Mouse (Mus musculus) neural tube, embryonic 14.5 days (tissue): ENCODE data around the gene Pla2r1. TPM values are rescaled to one million over a fixed set of nuclear protein-coding genes. Genes with fewer than 3 reads are reported as not detected.

Source experiments
- ATAC-seq: fragments of 200-750 bp; cut with Nextera tagmentation; 2 replicates; pipeline ENCODE4 v1.8.0; 2017; ENCODE audit warnings: low read depth, mild to moderate bottlenecking, moderate TSS enrichment, moderate library complexity
- H3K27ac ChIP-seq: fragments of 300-500 bp; sonication (generic); 2 replicates; pipeline ENCODE4 v1.5.1; 2014; ENCODE audit warnings: low read depth, mild to moderate bottlenecking, control low read depth, low read length, moderate library complexity, mixed read lengths
- H3K27me3 ChIP-seq: fragments of 300-500 bp; sonication (generic); 2 replicates; pipeline ENCODE4 v1.6.1; 2014; ENCODE audit warnings: low read length; ENCODE audit not compliant: control insufficient read depth, insufficient read depth
- H3K36me3 ChIP-seq: fragments of 300-500 bp; sonication (generic); 2 replicates; pipeline ENCODE4 v1.6.1; 2014; ENCODE audit warnings: low read length, mixed read lengths; ENCODE audit not compliant: control insufficient read depth, insufficient read depth
- H3K4me1 ChIP-seq: fragments of 300-500 bp; sonication (generic); 2 replicates; pipeline ENCODE4 v1.6.1; 2014; ENCODE audit warnings: low read length; ENCODE audit not compliant: control insufficient read depth, insufficient read depth
- H3K4me2 ChIP-seq: fragments of 300-500 bp; sonication (generic); 2 replicates; pipeline ENCODE4 v1.6.1; 2014; ENCODE audit warnings: mild to moderate bottlenecking, low read depth, low read length, control low read depth
- H3K4me3 ChIP-seq: fragments of 300-500 bp; sonication (generic); 2 replicates; pipeline ENCODE4 v1.5.1; 2014; ENCODE audit warnings: low read depth, low read length, control low read depth, mixed read lengths
- H3K9ac ChIP-seq: fragments of 300-500 bp; sonication (generic); replicated peaks from 2 replicates; pipeline ENCODE4 v1.6.1; 2014; ENCODE audit warnings: low read depth, mild to moderate bottlenecking, control low read depth, low read length, mixed read lengths
- H3K9me3 ChIP-seq: fragments of 300-500 bp; sonication (generic); 2 replicates; pipeline ENCODE4 v1.6.1; 2016; ENCODE audit warnings: low read length; ENCODE audit not compliant: control insufficient read depth
- WGBS: fragments of 180-500 bp; shearing (Covaris S2); extraction: QIAGEN DNeasy Blood & Tissue Kit; methylation state at CpG from one replicate; pipeline ENCODE4 v1.1.7; 2014; 5-methylcytosine and 5-hydroxymethylcytosine counted together
- polyA plus RNA-seq: library from polyadenylated mRNA; unstranded; fragments of >200 nt; fragmentation: Nextera tagmentation; extraction: Ambion mirVana; gene quantifications from 2 replicates; pipeline ENCODE4 v1.2.1, GENCODE M21; 2014

The Pla2r1 gene
- polyA plus RNA-seq, 1 experiment from 2014 or later: 0.51 TPM

DNA sequence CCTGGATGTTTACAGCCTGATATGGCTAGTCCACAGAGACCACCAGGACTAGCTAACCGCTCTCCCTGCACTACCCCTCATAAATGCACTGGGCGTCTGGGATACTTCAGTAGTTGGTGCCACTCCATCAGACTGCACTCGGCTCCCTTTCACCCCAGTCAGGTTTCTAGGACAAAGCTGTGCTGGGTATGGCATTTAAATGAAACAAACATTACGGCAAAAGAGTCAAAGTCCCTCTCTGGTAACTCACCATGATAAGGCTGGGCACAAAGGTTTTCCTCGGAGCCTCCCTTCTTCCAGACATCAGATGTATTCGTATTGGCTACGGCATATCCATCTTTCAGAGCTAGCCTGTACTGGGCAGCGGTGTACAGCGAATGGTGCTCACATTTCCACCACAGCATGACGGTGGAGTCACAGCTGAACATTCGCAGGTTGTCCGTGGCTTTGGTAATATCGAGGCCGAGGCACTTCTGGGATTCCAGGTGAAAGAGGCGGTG lies 177.4 kb downstream of the Pla2r1 start:
- H3K4me3 ChIP-seq: no peak overlapping the region
- H3K9ac ChIP-seq: no peak overlapping the region
- H3K36me3 ChIP-seq: no peaks in the 10 kb centered on the region
- H3K9me3 ChIP-seq: no peaks in the 10 kb centered on the region
- H3K27me3 ChIP-seq: no peaks in the 10 kb centered on the region
- ATAC-seq: no peak
- 92% methylated on average over 15 of the region's 15 CpGs for WGBS
- H3K4me2 ChIP-seq: no peak overlapping the region
- H3K27ac ChIP-seq: no peak overlapping the region
- H3K4me1 ChIP-seq: no peaks in the 10 kb centered on the region

DNA sequence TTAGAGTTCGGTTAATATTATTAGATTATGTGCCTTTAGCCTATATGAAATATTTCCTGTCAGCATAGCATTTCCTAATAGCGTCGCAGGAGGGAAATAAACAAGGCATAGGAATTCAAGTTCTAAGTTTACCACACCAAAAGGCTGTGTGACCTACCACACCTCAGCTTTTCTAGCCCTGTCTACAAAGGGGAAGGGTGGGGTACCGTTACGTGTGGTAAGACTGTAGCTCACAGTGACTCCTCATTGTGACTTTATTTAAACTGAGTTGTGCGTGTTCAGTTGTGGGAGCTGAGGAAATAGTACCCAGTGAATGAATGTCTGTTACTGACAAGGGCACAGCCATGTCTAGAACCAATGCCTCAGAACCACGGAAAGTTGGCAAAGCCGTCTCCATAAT lies 178.0 kb downstream of the Pla2r1 start:
- H3K4me3 ChIP-seq: no peak overlapping the region
- no peaks in the 10 kb centered on the region for H3K4me1 ChIP-seq
- no peaks in the 10 kb centered on the region for H3K36me3 ChIP-seq
- H3K4me2 ChIP-seq: no peak overlapping the region
- ATAC-seq: no peak
- no peaks in the 10 kb centered on the region for H3K9me3 ChIP-seq
- 95% methylated on average over 8 of the region's 8 CpGs for WGBS
- H3K9ac ChIP-seq: no peak overlapping the region
- H3K27me3 ChIP-seq: no peaks in the 10 kb centered on the region
- no peak overlapping the region for H3K27ac ChIP-seq

DNA sequence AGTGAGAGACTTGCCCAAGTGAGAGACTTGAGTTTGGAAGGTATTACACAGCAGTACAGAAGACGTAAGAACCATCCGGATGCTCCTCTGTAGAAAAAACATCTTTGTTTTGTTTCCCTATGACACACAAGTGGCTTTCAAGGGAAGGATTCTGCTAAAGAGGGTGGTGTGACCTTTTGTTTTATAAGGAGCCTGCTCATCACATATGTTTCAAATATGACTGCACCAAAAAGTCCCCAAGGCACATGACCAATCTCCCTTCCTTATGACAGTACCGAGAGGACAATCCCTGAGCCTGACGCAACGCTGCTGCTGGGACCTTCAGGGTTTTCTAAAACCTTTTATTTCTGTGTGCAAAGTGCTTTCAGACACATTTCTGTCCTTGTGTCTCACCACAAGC lies 182.9 kb downstream of the Pla2r1 start:
- 94% methylated on average over 5 of the region's 5 CpGs for WGBS
- Histone ChIP-seq H3K4me2 (no peak overlapping the region), H3K4me1 (no peaks in the 10 kb centered on the region), H3K27me3 (no peaks in the 10 kb centered on the region), H3K36me3 (no peaks in the 10 kb centered on the region), H3K27ac (no peak overlapping the region), H3K9me3 (no peaks in the 10 kb centered on the region), H3K9ac (no peak overlapping the region), H3K4me3 (no peak overlapping the region)
- no peak for ATAC-seq

DNA sequence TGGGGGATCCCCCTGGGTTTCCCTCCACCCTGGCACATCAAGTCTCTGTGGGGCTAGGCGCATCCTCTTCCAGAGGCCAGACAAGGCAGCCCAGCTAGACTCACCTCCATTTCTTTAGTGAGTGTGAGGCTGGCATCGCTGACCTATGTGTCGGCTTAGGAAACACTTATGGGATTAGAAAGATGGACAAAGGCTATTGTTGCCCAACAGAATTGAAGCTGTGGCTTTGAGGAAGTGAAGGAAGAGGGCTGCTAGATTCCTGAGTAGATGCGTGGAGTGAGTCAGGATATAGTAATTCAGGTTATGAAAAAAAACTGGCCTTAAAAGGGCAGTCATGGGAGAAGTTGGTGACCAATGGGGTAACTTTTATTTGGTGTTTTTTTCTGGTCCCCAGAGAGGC lies 183.7 kb downstream of the Pla2r1 start:
- WGBS: 87% methylated on average over 4 of the region's 4 CpGs
- Histone ChIP-seq H3K27ac (no peak overlapping the region), H3K36me3 (no peaks in the 10 kb centered on the region), H3K9me3 (no peaks in the 10 kb centered on the region), H3K27me3 (no peaks in the 10 kb centered on the region), H3K4me1 (no peaks in the 10 kb centered on the region), H3K9ac (no peak overlapping the region), H3K4me3 (no peak overlapping the region), H3K4me2 (no peak overlapping the region)
- ATAC-seq: no peak

DNA sequence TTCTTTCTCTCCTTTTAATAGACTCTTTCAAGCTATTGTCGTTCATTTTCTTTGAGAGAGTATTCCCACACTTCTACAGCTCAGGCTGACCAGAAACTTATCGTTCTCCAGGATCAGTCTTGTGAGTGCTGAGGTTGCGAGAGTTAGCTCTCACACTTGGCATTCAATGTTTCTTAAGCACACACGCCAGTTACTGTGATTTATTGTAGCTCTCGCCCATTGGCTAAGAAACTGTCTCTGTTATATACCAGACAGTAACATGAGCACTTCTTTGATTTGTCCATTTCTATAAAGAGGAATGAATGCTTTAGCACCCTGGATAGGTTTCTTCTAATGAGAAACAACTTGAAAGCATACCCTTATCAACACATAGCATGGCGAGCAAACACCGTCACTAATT lies 185.2 kb downstream of the Pla2r1 start:
- Histone ChIP-seq H3K4me1 (no peaks in the 10 kb centered on the region), H3K9ac (no peak overlapping the region), H3K36me3 (no peaks in the 10 kb centered on the region), H3K4me3 (no peak overlapping the region), H3K27ac (no peak overlapping the region), H3K4me2 (no peak overlapping the region), H3K9me3 (no peaks in the 10 kb centered on the region), H3K27me3 (no peaks in the 10 kb centered on the region)
- no peak for ATAC-seq
- 82% methylated on average over 7 of the region's 7 CpGs for WGBS

Other genes starting within 250 kb of the Pla2r1 start
- 1.2 TPM in 2 replicates for gene Ly75, start 170.0 kb downstream of the Pla2r1 start, polyA plus RNA-seq
- gene Itgb6, start 169.3 kb upstream of the Pla2r1 start, polyA plus RNA-seq: 0.08 and 0.23 TPM in 2 replicates